Mouse (Mus musculus): ENCODE data around the gene Gm17416.

The Gm17416 gene

DNA sequence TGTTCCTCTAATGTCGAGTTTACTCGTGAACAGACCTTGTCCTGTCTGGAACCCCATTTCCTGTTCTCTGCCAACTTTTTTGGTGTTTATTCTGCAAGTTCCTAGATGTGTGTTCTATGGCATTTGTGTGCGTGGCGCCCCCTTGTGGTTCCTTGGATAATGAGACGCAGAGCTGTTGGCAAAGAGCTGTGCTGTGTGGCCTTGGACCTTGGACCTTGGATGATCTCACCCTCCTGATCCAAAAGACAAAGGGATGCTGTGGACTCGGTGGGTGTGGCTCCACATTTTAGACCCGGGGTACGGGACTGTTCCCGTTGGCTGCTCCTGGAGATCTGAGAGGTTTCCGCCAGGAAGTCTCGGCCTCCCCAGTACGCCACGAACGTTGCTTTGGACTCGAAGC, 34.9 kb downstream of the Gm17416 start, which contains the start of gene Defb36:
Gene Defb36 (plus strand): TSS at position 271 of the 400 bp plus-strand sequence.
- no peak for DNase-seq (ENCODE audit: low spot score)

- DNase-seq (ENCODE audit: low spot score), result no peak
These were observed 38.6 kb downstream of the Gm17416 start for GRCm38 (mm10) chr2:152607746-152608145.

- no peak for DNase-seq (ENCODE audit: low spot score)
These were observed 39.6 kb downstream of the Gm17416 start for GRCm38 (mm10) chr2:152608719-152609118.

DNA sequence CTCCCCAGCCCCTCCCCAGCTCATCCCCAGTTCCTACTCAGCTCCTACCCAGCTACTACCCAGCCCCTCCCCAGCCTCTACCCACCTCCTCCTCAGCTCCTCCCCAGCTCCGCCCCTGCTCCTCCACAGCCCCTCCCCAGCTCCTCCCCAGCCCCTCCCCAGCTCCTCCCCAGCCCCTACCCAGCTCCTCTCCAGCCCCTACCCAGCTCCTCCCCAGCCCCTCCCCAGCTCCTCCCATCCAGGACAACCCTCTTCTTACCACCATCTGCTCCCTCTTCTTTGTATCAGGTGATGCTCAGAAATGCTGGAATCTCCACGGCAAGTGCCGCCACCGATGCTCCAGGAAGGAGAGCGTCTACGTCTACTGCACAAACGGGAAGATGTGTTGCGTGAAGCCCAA, 43.1 kb downstream of the Gm17416 start:
- DNase-seq (ENCODE audit: low spot score), result no peak

- DNase-seq (ENCODE audit: low spot score), result peak; percentile 29
These were observed 46.4 kb downstream of the Gm17416 start for GRCm38 (mm10) chr2:152615563-152615962.

DNA sequence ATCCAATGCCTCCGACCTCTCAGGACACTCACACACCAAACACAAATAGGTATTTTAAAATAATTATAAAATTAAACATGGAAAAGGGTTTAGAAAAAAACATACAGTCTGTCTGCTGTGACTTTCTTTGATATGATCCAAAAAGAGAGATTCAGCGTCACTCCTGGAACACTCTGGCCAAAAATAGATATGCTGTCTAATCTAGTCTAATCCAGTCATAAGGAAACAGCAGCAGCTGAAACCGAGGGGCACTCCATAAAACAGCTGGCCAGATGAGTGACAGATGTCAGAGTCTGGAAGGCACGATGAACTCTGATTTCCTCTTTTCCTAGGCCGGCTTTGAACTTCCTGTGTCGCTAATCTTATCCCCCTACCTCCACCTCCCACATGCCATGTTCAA, 47.3 kb downstream of the Gm17416 start:
- no peak for DNase-seq (ENCODE audit: low spot score)

- DNase-seq (ENCODE audit: low spot score), result no peak
These were observed 48.2 kb downstream of the Gm17416 start for GRCm38 (mm10) chr2:152617374-152617773.

Measured in T-cell, adult 2 months (primary cell).